Mouse (Mus musculus) spleen, adult 18-20 months (tissue): ENCODE data around the gene Idh3b.

Experiments used
- DNase-seq, 2 experiments: peaks; one replicate each; pipeline ENCODE4 v3.0.0; 2022; ENCODE audit warnings: mixed read lengths in 2 of 2

Idh3b gene

DNA sequence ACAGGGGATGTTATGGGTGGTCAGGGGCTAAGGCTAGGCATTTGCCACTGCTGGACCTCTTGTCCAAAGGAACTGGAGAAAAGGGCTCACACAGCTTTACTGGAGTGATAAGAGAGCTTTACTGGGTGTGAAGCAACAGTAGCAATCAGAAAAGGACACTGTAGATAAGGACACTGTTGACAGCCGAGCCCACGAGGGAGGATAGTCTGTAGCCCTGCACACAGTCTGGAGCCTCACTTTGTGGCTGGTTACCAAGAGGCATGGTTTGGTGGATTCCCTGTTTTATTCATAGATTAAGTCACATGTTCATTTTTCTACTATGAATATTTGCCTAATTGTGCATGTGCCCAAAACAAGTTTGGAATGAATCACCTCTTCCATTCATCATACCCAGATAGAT lies 21.9 kb downstream of the Idh3b start:
- DNase-seq = no peak

DNA sequence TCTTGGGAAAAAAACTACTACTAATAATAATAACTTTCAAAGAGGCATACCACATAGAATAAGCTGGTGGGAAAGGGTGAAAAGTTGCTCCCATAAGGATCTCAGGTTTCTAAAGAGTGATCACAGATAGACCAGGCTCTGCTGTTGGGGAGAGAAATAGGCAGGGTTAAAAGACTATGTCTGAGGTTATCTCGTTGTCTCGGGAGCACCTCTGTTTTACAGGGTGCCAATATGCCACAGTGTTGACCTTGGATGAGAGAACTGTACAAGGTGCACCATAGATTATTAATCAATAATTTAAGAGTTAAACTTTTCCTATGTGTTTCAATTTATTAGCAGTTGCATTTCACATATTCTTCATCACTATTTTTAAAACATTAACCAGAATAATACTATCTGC lies 22.4 kb downstream of the Idh3b start:
- no peak for DNase-seq

DNA sequence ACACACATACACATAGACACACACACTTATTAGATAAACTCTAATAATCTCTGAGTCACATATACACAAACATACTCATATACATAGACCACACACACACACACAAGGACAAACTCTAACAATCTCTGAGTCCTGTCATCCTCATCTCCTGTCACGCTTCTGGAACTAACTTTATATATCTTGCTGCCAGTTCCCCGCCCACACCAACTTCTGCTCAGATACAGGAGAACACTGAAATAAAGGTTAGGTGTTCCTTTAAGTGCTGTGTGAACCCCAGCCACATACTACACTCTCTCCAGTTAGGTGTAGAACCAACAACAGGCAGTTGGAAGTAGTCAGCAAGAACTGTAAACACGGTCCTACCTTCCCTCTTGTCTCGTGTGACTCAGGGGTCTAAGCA lies 23.5 kb downstream of the Idh3b start:
- DNase-seq = no peak

DNA sequence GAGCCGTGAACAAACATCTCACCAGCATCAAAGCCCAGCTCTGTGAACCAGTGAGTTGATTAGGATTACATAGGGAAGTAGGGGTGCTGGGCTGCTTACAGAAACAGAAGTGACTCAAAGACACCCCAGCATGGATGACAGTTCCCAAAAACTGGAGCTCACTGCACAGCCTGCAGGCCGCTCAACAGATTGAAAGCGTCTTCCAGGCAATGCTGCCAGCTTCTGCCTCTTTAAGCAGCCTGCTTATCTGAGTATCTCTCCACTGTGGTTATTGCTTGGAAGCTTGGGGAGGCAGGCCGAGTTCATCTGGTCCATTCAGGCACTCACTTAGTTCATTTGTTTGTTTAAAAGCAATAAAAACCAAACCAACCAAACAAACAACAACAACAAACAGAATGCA lies 27.6 kb downstream of the Idh3b start:
- no peak for DNase-seq

DNA sequence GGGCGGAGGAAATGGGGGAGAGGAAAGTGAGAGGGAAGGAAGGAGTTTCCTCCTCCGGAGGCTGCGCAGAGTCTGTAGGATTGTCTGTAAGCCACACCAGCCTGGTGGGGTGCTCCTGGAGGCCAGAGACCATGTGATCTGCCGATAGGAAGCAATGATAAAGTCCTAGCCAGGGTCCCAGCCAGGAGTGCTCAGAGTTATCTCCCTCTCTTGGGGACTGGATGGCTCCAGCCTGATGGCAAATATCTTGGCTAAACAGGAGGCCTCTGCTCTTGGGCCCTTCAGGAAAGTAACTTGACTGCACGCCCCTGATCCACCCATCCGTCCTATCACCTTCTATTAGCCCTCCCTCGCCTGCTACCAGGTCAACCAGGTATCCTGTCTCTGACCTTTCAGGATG lies 36.1 kb downstream of the Idh3b start:
- DNase-seq = no peak

DNA sequence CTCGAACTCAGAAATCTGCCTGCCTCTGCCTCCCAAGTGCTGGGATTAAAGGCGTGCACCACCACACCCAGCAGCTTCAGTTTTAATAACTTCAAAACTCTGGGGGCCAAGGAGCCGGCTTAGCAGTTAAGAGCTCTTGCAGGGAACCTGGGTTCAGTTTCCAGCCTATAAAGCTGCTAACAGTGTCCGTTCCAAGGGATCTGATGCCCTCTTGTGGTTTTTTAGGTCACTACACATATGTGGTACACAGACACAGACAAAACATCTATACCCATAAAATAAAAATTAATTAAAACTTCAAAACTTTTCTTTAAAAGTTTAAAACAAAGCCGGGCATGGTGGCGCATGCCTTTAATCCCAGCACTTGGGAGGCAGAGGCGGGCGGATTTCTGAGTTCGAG lies 37.4 kb downstream of the Idh3b start:
- no peak for DNase-seq
